Mouse (Mus musculus) MEL (cell line): ENCODE data around the gene Fyn. TPM values are rescaled to one million over a fixed set of nuclear protein-coding genes. Genes with fewer than 3 reads are reported as not detected.

Experiments
- DNase-seq: peaks from one replicate; pipeline ENCODE4 v3.0.0; 2011; ENCODE audit warnings: low read depth, low spot score
- H3K27ac ChIP-seq: 2 replicates; pipeline ENCODE4 v1.5.1; 2012; ENCODE audit warnings: low read depth, mild to moderate bottlenecking, control low read depth, low read length, moderate library complexity; ENCODE audit not compliant: control insufficient read depth
- H3K27me3 ChIP-seq, 2 experiments: fragments of 150-350 bp in 1 of 2; sonication (generic) in 1 of 2; 2 replicates each; pipeline ENCODE4 v1.6.1; 2012; ENCODE audit warnings: low read length in 2 of 2, mild to moderate bottlenecking in 2 of 2, improper control_type of control experiment in 1 of 2, moderate library complexity in 1 of 2; ENCODE audit not compliant: insufficient read depth in 2 of 2, control insufficient read depth in 1 of 2
- H3K36me3 ChIP-seq, 2 experiments: 2 replicates each; pipeline ENCODE4 v1.6.1; 2012 to 2014; ENCODE audit warnings: low read length in 2 of 2, improper control_type of control experiment in 1 of 2, inconsistent platforms in 1 of 2, mild to moderate bottlenecking in 1 of 2; ENCODE audit not compliant: insufficient read depth in 2 of 2, control insufficient read depth in 1 of 2
- H3K4me1 ChIP-seq, 2 experiments: fragments of 150-350 bp in 1 of 2; sonication (generic) in 1 of 2; 2 replicates each; pipeline ENCODE4 v1.6.1; 2012; ENCODE audit warnings: low read length in 2 of 2, improper control_type of control experiment in 1 of 2, mild to moderate bottlenecking in 1 of 2; ENCODE audit not compliant: insufficient read depth in 2 of 2, control insufficient read depth in 1 of 2
- H3K4me3 ChIP-seq, 2 experiments: fragments of 150-350 bp in 1 of 2; sonication (generic) in 1 of 2; 2 replicates each; pipeline ENCODE4 v1.5.1; 2012; ENCODE audit warnings: low read depth in 2 of 2, low read length in 2 of 2, mild to moderate bottlenecking in 2 of 2, moderate library complexity in 2 of 2, control low read depth in 1 of 2, improper control_type of control experiment in 1 of 2; ENCODE audit not compliant: control insufficient read depth in 1 of 2, insufficient read depth in 1 of 2
- H3K79me2 ChIP-seq: 2 replicates; pipeline ENCODE4 v1.6.1; 2012; ENCODE audit warnings: mild to moderate bottlenecking, low read length, moderate library complexity; ENCODE audit not compliant: control insufficient read depth, poor library complexity, insufficient read depth
- H3K9ac ChIP-seq: 2 replicates; pipeline ENCODE4 v1.6.1; 2012; ENCODE audit warnings: low read depth, mild to moderate bottlenecking, control low read depth, low read length, moderate library complexity; ENCODE audit not compliant: control insufficient read depth, poor library complexity, severe bottlenecking
- H3K9me3 ChIP-seq: fragments of 150-350 bp; sonication (generic); replicated peaks from 2 replicates; pipeline ENCODE4 v1.6.1; 2012; ENCODE audit warnings: mild to moderate bottlenecking, low read length, improper control_type of control experiment, moderate library complexity; ENCODE audit not compliant: insufficient read depth
- BHLHE40 ChIP-seq: IDR thresholded peaks from 2 replicates; pipeline ENCODE4 v1.6.1; 2012; ENCODE audit warnings: low read depth, mild to moderate bottlenecking, inconsistent platforms, low read length, improper control_type of control experiment, borderline replicate concordance
- CHD2 ChIP-seq: IDR thresholded peaks from 2 replicates; pipeline ENCODE4 v1.6.1; 2011; ENCODE audit warnings: low read length, improper control_type of control experiment
- CTCF ChIP-seq, 3 experiments: IDR thresholded peaks in 2 of 3; conservative IDR thresholded peaks in 1 of 3; 2 replicates each; pipeline ENCODE4 v1.5.1; 2011 to 2012; ENCODE audit warnings: low read length in 3 of 3, low read depth in 2 of 3, mild to moderate bottlenecking in 2 of 3, improper control_type of control experiment in 1 of 3, inconsistent platforms in 1 of 3, mixed read lengths in 1 of 3, moderate library complexity in 1 of 3; ENCODE audit not compliant: control insufficient read depth in 1 of 3, insufficient read depth in 1 of 3, poor library complexity in 1 of 3, severe bottlenecking in 1 of 3
- E2F4 ChIP-seq: IDR thresholded peaks from 2 replicates; pipeline ENCODE4 v1.6.1; 2011; ENCODE audit warnings: low read depth, low read length, improper control_type of control experiment, borderline replicate concordance
- EP300 ChIP-seq, 2 experiments: IDR thresholded peaks; 2 replicates each; pipeline ENCODE4 v1.6.1; 2011; ENCODE audit warnings: improper control_type of control experiment in 2 of 2, low read length in 2 of 2, low read depth in 1 of 2, mild to moderate bottlenecking in 1 of 2
- GABPA ChIP-seq: IDR thresholded peaks from 2 replicates; pipeline ENCODE4 v1.6.1; 2012; ENCODE audit warnings: low read depth, mild to moderate bottlenecking, inconsistent platforms, low read length, improper control_type of control experiment, moderate library complexity
- JUND ChIP-seq: IDR thresholded peaks from 2 replicates; pipeline ENCODE4 v1.6.1; 2011; ENCODE audit warnings: low read depth, mild to moderate bottlenecking, improper control_type of control experiment, low read length
- KAT2A ChIP-seq: conservative IDR thresholded peaks from 2 replicates; pipeline ENCODE4 v1.6.1; 2012; ENCODE audit warnings: low read depth, low read length, improper control_type of control experiment, inconsistent platforms
- MAX ChIP-seq: IDR thresholded peaks from 2 replicates; pipeline ENCODE4 v1.6.1; 2011; ENCODE audit warnings: low read length, improper control_type of control experiment
- MEF2A ChIP-seq: IDR thresholded peaks from 2 replicates; pipeline ENCODE4 v1.6.1; 2014; ENCODE audit warnings: low read depth, mild to moderate bottlenecking, inconsistent platforms, low read length, improper control_type of control experiment; ENCODE audit not compliant: poor library complexity, insufficient replicate concordance, severe bottlenecking; ENCODE audit errors: extremely low read depth
- MYB ChIP-seq: IDR thresholded peaks from 2 replicates; pipeline ENCODE4 v1.6.1; 2011; ENCODE audit warnings: mild to moderate bottlenecking, low read depth, low read length, improper control_type of control experiment
- MYC ChIP-seq: IDR thresholded peaks from 2 replicates; pipeline ENCODE4 v1.6.1; 2011; ENCODE audit warnings: low read depth, mild to moderate bottlenecking, low read length, improper control_type of control experiment, moderate library complexity
- NELFE ChIP-seq: IDR thresholded peaks from 2 replicates; pipeline ENCODE4 v1.6.1; 2011; ENCODE audit warnings: low read depth, low read length, improper control_type of control experiment
- NRF1 ChIP-seq: IDR thresholded peaks from 2 replicates; pipeline ENCODE4 v1.6.1; 2014; ENCODE audit warnings: low read depth, mild to moderate bottlenecking, inconsistent platforms, low read length, improper control_type of control experiment, moderate library complexity; ENCODE audit not compliant: poor library complexity, insufficient read depth, severe bottlenecking
- POLR2AphosphoS2 ChIP-seq: IDR thresholded peaks from 2 replicates; pipeline ENCODE4 v1.6.1; 2011; ENCODE audit warnings: low read length, improper control_type of control experiment
- RAD21 ChIP-seq: IDR thresholded peaks from 2 replicates; pipeline ENCODE4 v1.6.1; 2011; ENCODE audit warnings: mild to moderate bottlenecking, low read depth, low read length, improper control_type of control experiment
- SIN3A ChIP-seq: IDR thresholded peaks from 2 replicates; pipeline ENCODE4 v1.6.1; 2012; ENCODE audit warnings: low read length, improper control_type of control experiment, inconsistent platforms
- SMC3 ChIP-seq: IDR thresholded peaks from 2 replicates; pipeline ENCODE4 v1.6.1; 2011; ENCODE audit warnings: low read depth, low read length, improper control_type of control experiment
- TAL1 ChIP-seq: IDR thresholded peaks from 2 replicates; pipeline ENCODE4 v1.6.1; 2012; ENCODE audit warnings: mild to moderate bottlenecking, inconsistent platforms, low read length, moderate library complexity, mixed read lengths
- TBP ChIP-seq: IDR thresholded peaks from 2 replicates; pipeline ENCODE4 v1.8.0; 2011; ENCODE audit warnings: low read depth, low read length, improper control_type of control experiment
- TCF12 ChIP-seq: IDR thresholded peaks from 2 replicates; pipeline ENCODE4 v1.6.1; 2014; ENCODE audit warnings: low read depth, mild to moderate bottlenecking, inconsistent platforms, low read length, improper control_type of control experiment, moderate library complexity
- USF1 ChIP-seq: IDR thresholded peaks from 2 replicates; pipeline ENCODE4 v1.6.1; 2014; ENCODE audit warnings: low read depth, mild to moderate bottlenecking, inconsistent platforms, low read length, improper control_type of control experiment, moderate library complexity
- USF2 ChIP-seq, 2 experiments: IDR thresholded peaks; 2 replicates each; pipeline ENCODE4 v1.6.1; 2011 to 2012; ENCODE audit warnings: improper control_type of control experiment in 2 of 2, low read length in 2 of 2, borderline replicate concordance in 1 of 2, inconsistent platforms in 1 of 2, low read depth in 1 of 2, mild to moderate bottlenecking in 1 of 2; ENCODE audit not compliant: insufficient read depth in 1 of 2
- ZC3H11A ChIP-seq: IDR thresholded peaks from 2 replicates; pipeline ENCODE4 v1.6.1; 2012; ENCODE audit warnings: low read depth, mild to moderate bottlenecking, inconsistent platforms, low read length, improper control_type of control experiment
- ZKSCAN1 ChIP-seq: IDR thresholded peaks from 2 replicates; pipeline ENCODE4 v1.6.1; 2012; ENCODE audit warnings: low read depth, mild to moderate bottlenecking, inconsistent platforms, low read length, improper control_type of control experiment, moderate library complexity
- polyA plus RNA-seq, 2 experiments: library from polyadenylated mRNA; stranded (reverse) in 1 of 2; unstranded in 1 of 2; fragments of >175 nt in 1 of 2; fragments of >200 nt in 1 of 2; gene quantifications; 2 replicates each; pipeline versions ENCODE4 v1.2.1 to v1.2.4; 2012; ENCODE audit warnings: low replicate concordance in 2 of 2, low read depth in 1 of 2; ENCODE audit not compliant: insufficient read length in 2 of 2, insufficient read depth in 1 of 2, missing spikeins in 1 of 2
- total RNA-seq: library from RNA; depleted of rRNA; stranded (reverse); fragments of 300-350 nt; gene quantifications from 2 replicates; pipeline ENCODE4 v1.2.3, GENCODE M21; 2012

Fyn gene
- total and polyA plus RNA-seq, 3 experiments, result 0.03 TPM; not detected in 2

DNA sequence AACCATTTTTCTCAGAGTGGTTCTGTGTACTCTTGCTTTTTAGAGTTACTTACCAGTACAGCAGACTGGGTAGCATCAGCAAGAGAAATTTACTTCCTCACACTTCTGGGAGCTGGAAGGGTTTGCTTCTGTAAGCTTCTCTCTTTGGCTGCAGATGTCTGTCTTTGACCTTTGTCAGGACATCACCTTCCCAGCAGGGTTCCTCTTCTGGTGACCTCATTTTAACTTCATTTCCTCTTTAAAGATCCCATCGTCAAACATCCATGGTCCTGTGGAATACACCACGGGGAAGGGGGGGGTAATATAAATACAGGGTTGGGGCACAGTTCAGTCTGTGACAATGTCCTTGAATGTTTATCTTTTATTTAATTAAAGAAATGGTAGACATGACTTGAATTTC is 74.5 kb downstream of the Fyn start:
- no peak overlapping the region for H3K27ac ChIP-seq
- TF ChIP-seq POLR2AphosphoS2, result no peak
- no peak for TF ChIP-seq ZKSCAN1
- no peak for TF ChIP-seq MYC
- TF ChIP-seq BHLHE40, result no peak
- TF ChIP-seq SIN3A, result no peak
- TF ChIP-seq RAD21, result no peak
- TF ChIP-seq NRF1, result no peak
- TF ChIP-seq USF1, result no peak
- no peak for TF ChIP-seq MAX
- TF ChIP-seq, all 39 proteins: peak for 0
- DNase-seq, result no peak
- Histone ChIP-seq H3K4me3 (no peak overlapping the region), H3K9ac (no peak overlapping the region), H3K79me2 (no peaks in the 10 kb centered on the region), H3K9me3 (no peaks in the 10 kb centered on the region), H3K4me1 (no peaks in the 10 kb centered on the region), H3K36me3 (no peaks in the 10 kb centered on the region), H3K27me3 (no peaks in the 10 kb centered on the region)

DNA sequence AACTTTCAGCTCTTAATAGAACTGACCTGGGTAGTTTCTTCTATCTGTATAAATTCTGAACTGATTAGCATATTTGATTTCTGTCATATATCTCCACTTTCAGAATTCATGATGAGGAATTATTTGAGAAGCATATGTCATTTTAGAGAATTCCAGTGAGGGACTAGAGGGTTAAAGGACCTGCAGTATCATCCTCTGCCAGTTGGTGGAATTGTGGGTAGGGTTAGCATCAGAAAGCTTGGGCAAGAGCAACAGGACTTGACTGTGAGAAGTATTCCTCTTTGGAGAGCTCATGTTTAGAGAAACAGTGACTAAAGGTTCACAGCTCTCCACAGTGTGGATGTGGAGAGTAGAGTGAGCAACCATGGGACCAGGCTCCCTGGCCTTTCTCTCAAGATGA is 75.3 kb downstream of the Fyn start:
- DNase-seq, result no peak
- H3K79me2 ChIP-seq, result no peaks in the 10 kb centered on the region
- TF ChIP-seq NELFE (no peak), TCF12 (no peak), MYB (no peak), CHD2 (no peak), EP300 (IDR thresholded peaks at IDR 0.05; ENCODE audit: low read depth in 1 of 2, low read length in 2 of 2) (no peak), TBP (no peak), KAT2A (no peak), MEF2A (no peak), USF2 (IDR thresholded peaks at IDR 0.05; ENCODE audit: borderline replicate concordance in 1 of 2, insufficient read depth in 1 of 2, low read depth in 1 of 2, low read length in 2 of 2) (no peak), GABPA (no peak), SMC3 (no peak), ZKSCAN1 (no peak), BHLHE40 (no peak), POLR2AphosphoS2 (no peak), JUND (no peak), E2F4 (no peak), ZC3H11A (no peak), TAL1 (no peak), CTCF (IDR thresholded peaks at IDR 0.05 in 2 of 3, conservative IDR thresholded peaks at IDR 0.05 in 1 of 3; ENCODE audit: control insufficient read depth in 1 of 3, insufficient read depth in 1 of 3, low read depth in 2 of 3, low read length in 3 of 3, poor library complexity in 1 of 3, severe bottlenecking in 1 of 3) (no peak)
- no peaks in the 10 kb centered on the region for H3K27me3 ChIP-seq
- H3K4me3 ChIP-seq, result no peak overlapping the region
- no peak overlapping the region for H3K9ac ChIP-seq
- no peak overlapping the region for H3K27ac ChIP-seq
- H3K9me3 ChIP-seq, result no peaks in the 10 kb centered on the region
- H3K36me3 ChIP-seq, result no peaks in the 10 kb centered on the region
- H3K4me1 ChIP-seq, result no peaks in the 10 kb centered on the region
